Mouse (Mus musculus) left cerebral cortex, postnatal 4 days (tissue): ENCODE data around the gene Scn3b. TPM values are rescaled to one million over a fixed set of nuclear protein-coding genes. Genes with fewer than 3 reads are reported as not detected.

Source experiments
- DNase-seq: peaks from one replicate; pipeline ENCODE4 v3.0.0-alpha.2; 2022
- intact Hi-C: fragments of 180-260 bp; cut with DNase I; formaldehyde crosslinking; loops from one replicate; pipeline ENCODE4 v1.15.1; 2025
- total RNA-seq, 2 experiments: library from RNA; stranded (reverse); gene quantifications; 2 replicates each; pipeline ENCODE4 v1.2.3; 2021

Scn3b gene
- total RNA-seq, 2 experiments from 2014 or later: 176 to 194 TPM

DNA sequence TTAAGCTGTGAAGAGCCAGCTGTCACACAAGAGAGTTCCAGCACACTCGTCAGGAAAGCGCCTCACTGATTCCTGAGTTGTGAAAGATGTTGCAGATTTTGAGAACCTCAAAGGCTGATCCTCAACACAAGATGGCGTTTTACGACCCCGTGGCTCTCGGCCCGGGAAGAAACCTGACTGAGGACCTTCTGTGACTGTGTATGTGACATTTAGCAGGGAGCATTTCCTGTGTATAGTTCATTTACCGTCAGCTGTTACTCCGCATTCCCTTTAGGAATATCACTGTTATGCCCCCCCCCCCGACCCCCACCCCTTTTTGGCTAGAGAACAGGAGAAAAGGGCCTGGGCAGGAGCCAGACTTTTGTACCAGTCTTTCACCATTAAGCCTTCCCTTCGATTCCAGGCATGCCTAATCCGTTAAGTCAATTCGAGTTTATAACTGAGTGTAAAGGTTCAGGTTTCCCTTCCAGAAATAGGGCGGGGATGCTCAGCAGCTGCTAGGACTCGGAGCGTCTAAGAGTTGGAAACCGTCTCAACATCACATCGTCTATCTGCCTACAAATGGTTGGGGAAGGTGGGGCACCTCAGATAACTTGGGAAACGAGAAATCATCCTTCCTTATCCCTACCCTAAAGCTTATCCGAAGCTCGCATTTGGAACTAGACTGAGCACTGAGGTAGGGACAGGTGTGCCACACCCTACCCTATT, 823 bp upstream of the Scn3b start:
- DNase-seq: peak; percentile 20
- intact Hi-C loops: no loop called here

DNA sequence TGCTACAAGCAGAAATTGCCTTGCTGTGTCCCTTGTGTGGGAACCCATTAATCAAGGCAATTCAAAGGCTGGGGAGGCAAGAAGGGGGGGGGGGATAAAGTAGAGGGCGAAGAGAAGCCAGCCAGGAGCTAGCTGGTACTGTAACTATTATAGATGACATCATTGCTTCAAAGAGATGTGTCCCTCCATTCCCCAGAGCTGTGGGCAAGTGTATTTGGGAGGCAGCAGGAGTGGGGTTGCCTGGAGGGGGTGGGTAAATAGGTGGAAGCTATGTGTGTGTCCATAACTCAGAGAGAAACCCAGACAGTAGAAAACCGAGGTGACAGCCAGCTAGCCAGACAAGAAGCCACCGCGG, 292 bp upstream of the Scn3b start:
- intact Hi-C loops: no loop called here

GRCm38 (mm10) chr9:40269880-40270279, 863 bp downstream of the Scn3b start:
- intact Hi-C loops: loop anchor here (2.0 kb wide), 1 partner anchor 27 kb away; no protein-coding TSS in a partner anchor
- no peak for DNase-seq

More for the DNA sequence above, 292 bp upstream of the Scn3b start:
- no peak for DNase-seq

GRCm38 (mm10) chr9:40271075-40271474, 2.1 kb downstream of the Scn3b start:
- intact Hi-C loops: loop anchor here (2.0 kb wide), 1 partner anchor 28 kb away; no protein-coding TSS in a partner anchor
- DNase-seq: no peak

DNA sequence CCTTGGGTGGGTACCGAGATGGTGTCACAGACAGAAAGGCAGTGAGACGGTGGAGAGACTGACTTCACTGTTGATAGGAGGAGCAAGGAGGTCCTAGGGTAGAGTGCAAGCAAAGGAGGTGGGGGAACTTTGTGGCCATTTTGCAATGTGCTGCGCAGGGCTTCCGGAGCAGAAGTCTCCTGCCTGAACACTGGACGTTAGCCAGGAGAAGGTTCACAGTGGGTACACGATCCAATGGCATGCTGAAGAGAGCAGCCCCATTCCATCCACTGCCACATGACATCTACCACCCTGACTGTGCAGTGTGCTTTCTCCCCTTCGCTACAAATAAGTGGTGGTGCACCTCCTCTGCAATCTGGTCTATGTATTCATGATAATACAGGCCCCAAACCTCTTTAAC, 3.8 kb downstream of the Scn3b start:
- intact Hi-C loops: no loop called here
- no peak for DNase-seq

DNA sequence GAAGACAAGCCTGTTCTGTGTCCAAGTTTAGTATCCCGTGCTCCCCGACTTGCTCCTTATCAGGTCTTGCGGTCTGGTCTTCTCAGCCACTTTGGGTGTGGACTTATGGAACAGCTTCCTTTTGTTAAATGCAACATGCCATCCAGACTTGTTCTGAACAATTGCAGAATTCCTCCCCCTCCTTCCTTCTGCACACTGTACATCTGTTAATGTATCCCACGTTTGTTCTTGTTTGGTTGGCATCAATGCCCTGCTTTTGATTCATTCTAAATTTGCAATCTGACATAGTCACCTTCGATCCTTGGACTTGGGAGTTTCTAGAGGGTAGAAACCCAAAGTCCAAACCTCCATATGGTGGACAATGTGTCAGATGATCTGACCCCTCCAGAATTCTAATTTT, 6.9 kb downstream of the Scn3b start:
- DNase-seq: no peak
- intact Hi-C loops: no loop called here

GRCm38 (mm10) chr9:40277671-40278070, 8.7 kb downstream of the Scn3b start:
- intact Hi-C loops: no loop called here

GRCm38 (mm10) chr9:40279438-40279837, 10.4 kb downstream of the Scn3b start:
- intact Hi-C loops: no loop called here
- no peak for DNase-seq

More at GRCm38 (mm10) chr9:40277671-40278070, 8.7 kb downstream of the Scn3b start:
- DNase-seq: no peak

DNA sequence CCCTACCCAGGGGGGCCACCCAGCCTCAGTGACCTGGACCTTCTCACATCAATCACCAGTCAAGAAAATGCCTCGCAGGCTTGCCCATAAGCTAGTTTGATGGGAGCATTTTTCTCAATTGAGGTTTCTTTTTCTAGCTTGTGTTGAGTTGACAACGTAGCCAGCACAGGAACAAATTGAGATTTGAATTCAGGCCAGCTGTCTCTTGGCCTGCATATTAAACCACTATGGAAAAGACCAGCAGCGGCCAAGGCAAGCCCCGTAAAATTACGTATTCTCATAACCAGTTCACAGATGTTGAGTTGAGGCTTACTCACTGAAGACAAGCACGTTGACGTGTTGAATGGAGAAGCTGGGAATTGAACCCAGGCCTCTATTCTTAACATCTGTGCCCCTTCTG, 14.0 kb downstream of the Scn3b start:
- DNase-seq: no peak
- intact Hi-C loops: loop anchor here (10.0 kb wide), 1 partner anchor 1478 kb away; no protein-coding TSS in a partner anchor

DNA sequence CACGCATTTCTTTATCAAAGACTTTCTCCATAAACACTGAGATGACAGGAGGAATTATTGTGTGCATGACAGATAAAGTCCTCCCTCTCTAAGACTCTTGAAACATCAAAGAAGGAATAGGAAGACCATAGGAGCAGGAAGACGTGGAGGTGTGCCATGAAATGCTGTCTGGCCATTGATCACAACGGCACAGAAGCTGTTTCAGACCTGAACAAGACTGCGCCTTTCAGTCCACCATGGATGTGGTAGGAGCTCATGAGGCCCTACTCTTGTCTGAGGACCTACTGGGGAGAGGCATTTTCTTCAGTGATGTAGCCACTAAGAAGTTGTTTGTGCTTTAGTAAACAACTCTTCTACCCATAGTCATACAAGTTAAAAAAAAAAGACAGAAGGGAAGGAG, 23.5 kb downstream of the Scn3b start:
- intact Hi-C loops: no loop called here
- DNase-seq: no peak

GRCm38 (mm10) chr9:40293286-40293685, 24.3 kb downstream of the Scn3b start:
- DNase-seq: no peak
- intact Hi-C loops: no loop called here

- intact Hi-C loops: no loop called here
- no peak for DNase-seq
These were observed 24.7 kb downstream of the Scn3b start for GRCm38 (mm10) chr9:40293740-40294139.

DNA sequence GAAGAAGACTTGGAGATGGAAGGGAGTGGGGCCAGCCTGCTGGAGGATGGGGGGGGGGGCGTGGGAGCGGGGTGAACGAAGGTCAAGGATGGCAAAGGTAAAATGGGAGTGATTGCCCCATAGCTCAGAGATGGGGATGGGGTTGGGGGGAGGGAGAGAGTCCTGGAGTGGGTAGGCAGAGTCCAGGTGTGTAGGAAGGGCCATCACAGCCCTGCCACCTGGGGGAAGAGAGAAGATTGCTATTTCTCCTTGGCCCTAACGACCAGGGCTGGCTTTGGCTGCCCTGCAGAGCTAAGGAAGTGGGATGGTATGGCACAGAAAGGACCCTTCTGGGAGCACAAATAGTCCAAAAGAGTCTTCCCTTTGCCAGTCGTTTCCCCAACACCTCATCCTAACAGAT, 25.2 kb downstream of the Scn3b start:
- intact Hi-C loops: no loop called here
- no peak for DNase-seq

- no peak for DNase-seq
- intact Hi-C loops: no loop called here
These were observed 25.8 kb downstream of the Scn3b start for GRCm38 (mm10) chr9:40294866-40295265.

GRCm38 (mm10) chr9:40296251-40296650, 27.2 kb downstream of the Scn3b start:
- peak; percentile 62 for DNase-seq
- intact Hi-C loops: no loop called here

- intact Hi-C loops: no loop called here
- DNase-seq: no peak
These were observed 29.0 kb downstream of the Scn3b start for GRCm38 (mm10) chr9:40297969-40298368.

GRCm38 (mm10) chr9:40299323-40299722, 30.3 kb downstream of the Scn3b start:
- no peak for DNase-seq
- intact Hi-C loops: no loop called here

- intact Hi-C loops: no loop called here
- no peak for DNase-seq
These were observed 31.3 kb downstream of the Scn3b start for GRCm38 (mm10) chr9:40300018-40300989.

DNA sequence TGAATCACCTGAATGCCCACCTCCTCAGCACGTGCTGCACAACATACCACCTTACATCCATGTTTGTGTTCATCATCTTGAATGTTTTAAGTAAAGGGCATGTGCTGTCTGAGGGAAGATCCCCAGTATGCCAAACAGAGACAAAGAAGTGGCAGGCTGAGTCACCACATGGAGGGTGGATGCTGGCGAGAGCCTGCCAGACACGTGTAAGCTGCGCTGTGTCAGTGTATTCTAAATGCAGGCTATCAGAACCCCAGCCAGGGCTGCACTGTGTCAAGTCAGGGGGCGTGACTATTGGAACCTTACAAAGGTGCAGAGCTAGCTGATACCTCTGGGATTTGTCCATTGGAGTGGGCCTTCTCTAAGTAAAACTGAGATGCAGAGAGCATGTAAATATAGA, 32.5 kb downstream of the Scn3b start:
- DNase-seq: no peak
- intact Hi-C loops: no loop called here

GRCm38 (mm10) chr9:40302375-40302774, 33.4 kb downstream of the Scn3b start:
- intact Hi-C loops: no loop called here
- no peak for DNase-seq

DNA sequence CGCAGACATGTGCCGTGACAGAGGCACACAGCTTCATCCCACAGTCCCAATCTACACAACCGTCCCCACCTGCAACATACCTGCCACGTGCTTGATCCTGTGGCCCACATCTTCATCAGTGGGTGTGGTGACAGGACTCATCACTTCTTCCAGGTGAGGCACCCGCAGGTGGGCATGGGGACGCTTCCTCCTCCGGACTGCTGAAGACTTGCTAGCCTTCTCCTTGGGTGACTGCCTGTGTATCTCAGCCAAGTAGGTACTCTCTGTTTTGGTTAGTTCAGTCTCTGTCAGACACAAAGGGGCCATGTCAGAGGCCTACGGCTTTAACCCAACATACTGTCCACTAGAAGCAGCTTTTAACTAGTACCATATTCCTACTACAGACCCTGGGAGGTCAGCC, 35.2 kb downstream of the Scn3b start:
- intact Hi-C loops: no loop called here
- DNase-seq: no peak

- no peak for DNase-seq
- intact Hi-C loops: no loop called here
These were observed 38.3 kb downstream of the Scn3b start for GRCm38 (mm10) chr9:40307311-40307710.
